11 mouse cellular contexts compared by ENCODE assay signal in the genomic region with DNA sequence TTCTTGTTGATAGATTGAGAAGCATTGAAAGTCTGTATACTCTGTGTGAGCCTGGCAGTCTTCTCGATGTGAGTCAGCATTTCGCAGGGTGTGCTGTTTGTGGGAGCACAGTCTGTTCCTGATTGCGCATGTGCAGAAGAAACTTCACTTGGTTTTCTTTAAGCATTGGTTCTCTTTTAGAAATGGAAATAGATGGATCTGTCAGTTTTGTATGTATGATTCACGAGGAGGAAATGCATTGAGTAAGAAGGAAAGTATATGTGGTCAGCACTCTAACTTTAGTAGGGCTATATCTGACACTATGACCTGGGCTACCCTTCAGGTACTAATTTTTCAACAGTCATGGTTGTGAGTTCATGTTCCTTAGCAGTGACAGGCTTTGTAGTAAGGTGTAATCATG. TPM values are rescaled to one million over a fixed set of nuclear protein-coding genes. Genes with fewer than 3 reads are reported as not detected.
A peak's percentile ranks its signal among the peaks of the same experiment; 100 is the strongest.
DNase-seq lines count a peak whose midpoint lies in the region; ATAC-seq lines count a peak whose summit lies in the region.
"Had no signal": no experiment of that assay in that cellular context is flagged by ENCODE, and none has a peak within 500 bp of the region (broad histone marks: within the 10 kb centered on the region; RNA-seq: fewer than 3 reads in every experiment).

No protein-coding gene starts in this region.

- peak; percentile 37 for ATAC-seq in CD4-positive, CD25-positive, alpha-beta regulatory T cell, adult 4 months
- ATAC-seq in megakaryocyte, adult 5-6 weeks (ENCODE audit: poor library complexity, severe bottlenecking) = peak; percentile 81

- peak; percentile 30 to 38 for DNase-seq in left cerebral cortex, postnatal 14 days (ENCODE audit: low spot score in 2 of 2)
- DNase-seq in left cerebral cortex, adult 11 months (ENCODE audit: low spot score) = no peak
- DNase-seq in brain, adult 2 months (ENCODE audit: low read depth, low spot score) = peak; percentile 77
- no peak for DNase-seq in embryo, embryonic 10.5 days (ENCODE audit: low spot score)
- no peak for DNase-seq in B cell, adult 2 months
- DNase-seq: adrenal gland, postnatal 14 days; cerebellum, adult 8-10 months; kidney, adult 9 months; thymus, postnatal 36 days had no signal

- intact Hi-C loops in left cerebral cortex, postnatal 14 days (cut with DNase I) = no loop called here

RNA-seq across cellular contexts. Expression of a gene that starts 32.2 kb away (rescaled TPM):
- 10 to 100 TPM; 72.8 to 76.7 TPM for total RNA-seq in left cerebral cortex, postnatal 14 days (2021)
- polyA plus RNA-seq in CD4-positive, CD25-positive, alpha-beta regulatory T cell, adult 4 months (2017; shearing (Covaris generic)) = 10 to 100 TPM; 42.2 to 45.5 TPM
- total RNA-seq in megakaryocyte, adult 5-6 weeks (2015) = 136 and 137 TPM in 2 replicates
- total RNA-seq in megakaryocyte, adult 5-6 weeks (2017) = 135 and 150 TPM in 2 replicates

RNA-seq across cellular contexts. Expression of a gene that starts 32.3 kb away (rescaled TPM):
- total RNA-seq in left cerebral cortex, postnatal 14 days (2021) = 10 to 100 TPM; 25.5 to 27.7 TPM
- polyA plus RNA-seq in CD4-positive, CD25-positive, alpha-beta regulatory T cell, adult 4 months (2017; shearing (Covaris generic)) = 10 to 100 TPM; 59.7 to 80.3 TPM
- total RNA-seq in megakaryocyte, adult 5-6 weeks (2015) = 39.3 and 44.2 TPM in 2 replicates
- 18.7 and 28.7 TPM in 2 replicates for total RNA-seq in megakaryocyte, adult 5-6 weeks (2017)

RNA-seq across cellular contexts. Expression of a gene that starts 51.3 kb away (rescaled TPM):
- 1 to 10 TPM; 5.7 to 6.6 TPM for total RNA-seq in left cerebral cortex, postnatal 14 days (2021)
- polyA plus RNA-seq in CD4-positive, CD25-positive, alpha-beta regulatory T cell, adult 4 months (2017; shearing (Covaris generic)) = 1 to 10 TPM in 1 of 2 experiments, under 1 TPM in 1; 0.87 to 1.9 TPM
- total RNA-seq in megakaryocyte, adult 5-6 weeks (2015) = 1.7 and 1.9 TPM in 2 replicates
- 0.73 TPM in 1 of 2 replicates, not detected in the other for total RNA-seq in megakaryocyte, adult 5-6 weeks (2017)

Comparison
In these comparisons a context has a peak if more than half of its experiments do, and no peak if none do; other contexts are left out.
1. DNase-seq: peak in left cerebral cortex, postnatal 14 days (2 of 2) and brain, adult 2 months (single experiment); none in left cerebral cortex, adult 11 months (single experiment), embryo, embryonic 10.5 days (single experiment) and B cell, adult 2 months (0 of 2).